Mouse (Mus musculus) CH12.LX (cell line): ENCODE data around the gene Naa16.

ENCODE experiments used
- CHD1 ChIP-seq: IDR thresholded peaks from 2 replicates; pipeline ENCODE4 v1.6.1; 2012; ENCODE audit warnings: low read depth, low read length, improper control_type of control experiment, inconsistent platforms
- CHD2 ChIP-seq: IDR thresholded peaks from 2 replicates; pipeline ENCODE4 v1.6.1; 2011; ENCODE audit warnings: low read length, improper control_type of control experiment
- CTCF ChIP-seq, 2 experiments: IDR thresholded peaks in 1 of 2; conservative IDR thresholded peaks in 1 of 2; 2 replicates each; pipeline ENCODE4 v1.5.1; 2011 to 2012; ENCODE audit warnings: low read depth in 2 of 2, low read length in 2 of 2, improper control_type of control experiment in 1 of 2, inconsistent platforms in 1 of 2, mild to moderate bottlenecking in 1 of 2, moderate library complexity in 1 of 2
- EP300 ChIP-seq: IDR thresholded peaks from 2 replicates; pipeline ENCODE4 v1.6.1; 2011; ENCODE audit warnings: low read length, improper control_type of control experiment
- GABPA ChIP-seq: IDR thresholded peaks from 2 replicates; pipeline ENCODE4 v1.6.1; 2012; ENCODE audit warnings: low read depth, low read length, improper control_type of control experiment, inconsistent platforms; ENCODE audit not compliant: insufficient replicate concordance
- HCFC1 ChIP-seq: IDR thresholded peaks from 2 replicates; pipeline ENCODE4 v1.6.1; 2012; ENCODE audit warnings: low read depth, mild to moderate bottlenecking, inconsistent platforms, low read length, improper control_type of control experiment
- MAFK ChIP-seq: IDR thresholded peaks from 2 replicates; pipeline ENCODE4 v1.6.1; 2011; ENCODE audit warnings: low read length, improper control_type of control experiment; ENCODE audit not compliant: insufficient replicate concordance
- MEF2A ChIP-seq: IDR thresholded peaks from 2 replicates; pipeline ENCODE4 v1.6.1; 2014; ENCODE audit warnings: low read depth, mild to moderate bottlenecking, inconsistent platforms, low read length, improper control_type of control experiment, borderline replicate concordance
- MXI1 ChIP-seq: IDR thresholded peaks from 2 replicates; pipeline ENCODE4 v1.6.1; 2011; ENCODE audit warnings: mild to moderate bottlenecking, low read depth, low read length, improper control_type of control experiment
- NRF1 ChIP-seq: IDR thresholded peaks from 2 replicates; pipeline ENCODE4 v1.6.1; 2014; ENCODE audit warnings: low read depth, mild to moderate bottlenecking, inconsistent platforms, low read length, improper control_type of control experiment, moderate library complexity
- POLR2A ChIP-seq: IDR thresholded peaks from 2 replicates; pipeline ENCODE4 v1.6.1; 2011; ENCODE audit warnings: low read depth, mild to moderate bottlenecking, improper control_type of control experiment, low read length
- RAD21 ChIP-seq: IDR thresholded peaks from 2 replicates; pipeline ENCODE4 v1.6.1; 2011; ENCODE audit warnings: low read depth, mild to moderate bottlenecking, low read length, improper control_type of control experiment, moderate library complexity
- RCOR1 ChIP-seq: conservative IDR thresholded peaks from 2 replicates; pipeline ENCODE4 v1.6.1; 2012; ENCODE audit warnings: low read depth, mild to moderate bottlenecking, inconsistent platforms, low read length, improper control_type of control experiment

DNA sequence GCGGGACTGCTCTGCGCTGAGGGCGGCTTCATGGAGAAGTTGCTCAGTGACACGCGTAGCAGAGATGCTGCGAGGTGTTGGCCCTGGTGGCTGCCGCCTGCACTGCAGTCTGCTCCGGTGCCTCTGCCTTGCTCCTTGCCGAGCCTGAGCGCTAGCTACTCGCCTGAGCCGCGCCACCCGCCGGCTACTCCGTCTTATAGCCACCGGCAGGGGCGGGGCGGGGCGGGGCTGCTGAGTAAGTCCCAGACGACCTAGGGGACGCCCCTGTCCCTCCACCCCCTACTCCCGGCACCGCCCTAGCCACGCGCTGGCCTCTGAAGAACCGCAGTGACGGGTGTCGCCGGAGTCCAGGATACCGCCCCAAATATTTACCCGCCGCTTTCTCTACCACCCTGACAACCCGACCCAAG is 89.1 kb downstream of the Naa16 start, which contains the start of gene Rgcc:
- TF ChIP-seq POLR2A (peak; percentile 96), RAD21 (peak; percentile 53), CTCF (conservative IDR thresholded peaks at IDR 0.05 in 1 of 2, IDR thresholded peaks at IDR 0.05 in 1 of 2; ENCODE audit: low read depth in 2 of 2, low read length in 2 of 2) (peak; percentile 34 to 80; a peak in 3 of 4 replicates), CHD2 (no peak), GABPA (no peak), MAFK (no peak), EP300 (no peak), MEF2A (no peak; the same call in 1 of the 2 replicates), NRF1 (peak; percentile 51; the same call in 1 of the 2 replicates), CHD1 (no peak), HCFC1 (no peak), MXI1 (peak; percentile 67), RCOR1 (no peak)
